Mouse (Mus musculus): ENCODE measurements around the gene Atg5.
"Not testable (repeated sequence)": the region's sequence is repeated elsewhere in the genome, so short reads cannot be mapped to it uniquely, and the experiment has no call there.

Gene Atg5

DNA sequence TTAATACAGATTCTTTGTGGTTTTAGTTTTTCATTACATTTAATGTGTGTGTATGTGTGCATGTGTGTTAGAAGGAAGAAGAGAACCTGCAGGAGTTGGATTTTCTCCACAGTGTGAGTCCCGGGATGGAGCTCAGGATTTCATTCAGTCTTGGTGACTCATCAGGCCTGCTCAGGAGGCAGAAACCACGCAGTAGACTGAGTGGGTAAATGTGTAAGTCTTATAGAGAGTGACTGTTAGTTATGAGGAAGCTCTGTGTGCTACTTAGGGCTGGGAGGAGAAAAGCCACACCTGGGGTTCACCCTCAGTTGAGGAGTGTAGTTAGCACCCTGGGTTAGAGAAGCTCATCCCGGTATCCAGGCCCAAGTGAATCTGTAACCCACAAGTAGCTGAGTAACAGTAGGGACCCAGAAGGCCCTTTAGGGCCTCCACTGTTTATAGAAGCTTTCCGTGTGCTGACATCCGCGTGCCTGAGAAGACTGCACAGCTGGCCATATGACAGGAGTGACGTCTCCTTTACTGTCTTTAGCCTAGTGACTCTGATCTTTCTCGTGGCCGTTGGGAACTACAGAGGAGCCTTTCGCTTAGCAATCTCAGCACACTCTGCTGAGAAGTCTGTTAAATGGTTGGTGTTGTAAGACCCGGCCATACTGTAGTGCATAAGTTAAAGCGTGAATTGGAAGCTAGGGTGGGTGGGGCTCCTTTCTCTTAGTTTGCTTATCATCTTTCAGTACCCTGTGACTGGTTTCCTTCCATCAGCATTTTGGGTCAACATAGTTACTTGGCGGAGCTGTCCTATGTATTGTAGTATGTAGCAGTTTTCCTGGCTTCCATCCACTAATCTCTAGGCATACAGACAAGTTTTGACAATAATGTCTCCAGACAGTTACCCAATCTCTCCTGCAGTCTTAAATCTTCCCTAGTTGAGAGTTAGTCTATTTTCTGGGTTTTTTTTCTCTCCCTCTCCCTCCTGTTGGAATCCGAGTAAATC lies 48.4 kb downstream of the Atg5 start:
- no peak for DNase-seq

- DNase-seq, result peak; percentile 22
Observed at GRCm38 (mm10) chr10:44322166-44322565, 54.0 kb downstream of the Atg5 start.

DNA sequence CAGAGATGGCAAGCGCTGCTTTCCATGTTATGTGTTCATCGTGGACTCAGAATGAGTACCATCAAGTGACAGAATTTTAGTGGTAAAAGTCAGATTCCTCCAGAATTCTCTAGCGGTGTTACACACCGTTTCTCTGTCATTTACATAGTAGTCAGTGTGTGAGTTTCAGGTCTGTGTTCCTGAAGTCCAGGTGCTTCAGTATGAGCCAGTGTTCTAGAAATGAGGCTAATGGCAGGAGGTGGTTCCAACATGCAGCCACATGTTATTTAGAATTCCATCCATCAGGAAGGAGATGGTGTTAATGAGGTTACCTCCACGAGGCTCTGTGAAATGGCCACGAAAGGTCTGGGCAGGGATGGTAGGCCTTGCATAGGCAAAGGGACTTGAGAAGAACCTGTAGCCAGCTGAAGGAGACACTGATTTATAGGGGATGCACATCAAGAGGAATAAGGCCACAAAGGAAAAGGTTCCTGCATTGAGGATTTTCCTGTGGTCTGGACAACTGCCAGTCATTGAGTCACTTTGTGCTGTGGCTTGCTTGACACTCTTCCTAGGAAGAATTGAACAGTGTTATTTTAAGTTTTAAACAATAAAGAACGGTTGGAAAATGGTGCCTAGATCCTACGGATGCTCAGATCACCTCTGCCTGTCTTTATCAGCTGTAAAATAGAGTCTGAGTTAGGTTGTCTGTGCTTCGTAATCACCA lies 55.1 kb downstream of the Atg5 start:
- no peak for DNase-seq

- DNase-seq, result no peak
Observed at GRCm38 (mm10) chr10:44323836-44324235, 55.7 kb downstream of the Atg5 start.

GRCm38 (mm10) chr10:44325551-44326500 lies 57.7 kb downstream of the Atg5 start:
- no peak for DNase-seq

GRCm38 (mm10) chr10:44327057-44327456 lies 58.9 kb downstream of the Atg5 start:
- DNase-seq, result no peak

DNA sequence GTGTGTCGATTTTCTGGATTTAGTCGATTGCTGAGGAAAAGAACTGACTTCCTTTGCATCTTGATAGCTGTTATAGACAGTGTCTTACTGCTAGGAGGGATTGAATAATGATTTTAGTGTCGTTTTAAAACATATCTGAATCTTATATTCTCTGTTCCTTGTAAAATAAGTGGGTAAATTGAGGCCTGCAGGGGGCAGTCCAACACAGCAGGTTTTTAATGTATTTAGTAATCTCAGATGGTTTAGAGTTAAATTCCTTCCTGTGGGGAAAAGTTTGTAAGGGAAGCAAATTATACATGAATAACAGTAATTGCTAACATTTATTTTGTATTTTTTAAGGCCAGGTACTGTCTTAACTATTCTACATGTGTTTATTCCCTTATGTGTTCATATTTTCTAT lies 60.2 kb downstream of the Atg5 start:
- DNase-seq, result peak; percentile 59

GRCm38 (mm10) chr10:44330717-44331116 lies 62.6 kb downstream of the Atg5 start:
- DNase-seq, result no peak

DNA sequence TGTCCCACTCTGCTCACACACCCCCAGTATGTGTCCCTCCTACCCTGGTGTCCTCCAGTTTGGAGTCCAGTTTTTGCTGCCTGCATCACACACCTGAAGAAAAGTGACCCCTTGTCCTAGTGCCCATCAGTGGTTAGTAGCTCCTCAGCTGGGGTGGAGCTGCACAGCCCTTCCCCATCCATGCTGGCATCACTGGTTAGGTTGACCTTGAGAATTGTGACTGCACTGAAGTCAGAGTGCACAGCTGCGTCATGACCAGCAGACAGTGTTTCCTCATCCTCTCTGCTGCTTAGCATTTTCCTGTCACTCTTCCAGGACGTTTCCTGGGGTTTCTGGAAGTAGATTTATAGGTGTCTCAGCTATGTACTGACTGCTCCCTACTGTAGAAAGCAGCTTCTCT lies 63.3 kb downstream of the Atg5 start:
- DNase-seq, result no peak

DNA sequence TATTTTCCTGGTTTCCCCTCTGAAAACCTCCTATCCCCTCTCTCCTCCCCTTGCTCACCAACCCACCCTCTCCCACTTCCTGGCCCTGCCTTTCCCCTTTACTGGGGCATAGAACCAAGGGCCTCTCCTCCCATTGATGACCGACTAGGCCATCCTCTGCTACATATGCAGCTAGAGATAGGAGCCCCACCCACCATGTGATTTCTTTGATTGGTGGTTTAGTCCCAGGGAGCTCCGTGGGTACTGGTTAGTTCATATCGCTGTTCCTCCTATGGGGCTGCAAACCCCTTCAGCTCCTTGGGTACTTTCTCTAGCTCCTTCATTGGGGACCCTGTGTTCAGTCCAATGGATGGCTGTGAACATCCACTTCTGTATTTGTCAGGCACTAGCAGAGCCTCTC lies 64.5 kb downstream of the Atg5 start:
- peak; percentile 75 for DNase-seq

- not testable (repeated sequence) for DNase-seq
Observed at GRCm38 (mm10) chr10:44336641-44337382, 68.7 kb downstream of the Atg5 start.

DNA sequence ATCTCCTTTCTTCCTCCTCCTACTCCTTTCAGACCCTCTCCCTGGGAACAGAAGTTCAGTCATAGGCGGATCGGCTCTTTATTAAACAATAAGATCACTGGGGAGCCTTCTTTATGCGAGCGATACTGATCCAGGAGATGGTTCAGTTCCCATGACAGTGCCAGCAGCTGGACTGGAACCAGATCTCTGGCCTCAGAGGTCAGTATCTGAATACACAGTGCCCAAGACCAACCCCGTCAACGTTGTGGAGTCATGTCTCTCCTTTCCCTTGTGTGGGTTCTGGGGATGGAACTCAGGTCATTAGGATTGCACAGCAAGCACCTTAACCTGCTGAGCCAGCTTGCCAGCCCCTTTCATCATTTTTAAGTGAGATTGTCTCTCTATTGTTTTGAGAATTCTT lies 70.4 kb downstream of the Atg5 start:
- DNase-seq, result no peak

- DNase-seq, result no peak
Observed at GRCm38 (mm10) chr10:44339326-44339725, 71.2 kb downstream of the Atg5 start.

DNA sequence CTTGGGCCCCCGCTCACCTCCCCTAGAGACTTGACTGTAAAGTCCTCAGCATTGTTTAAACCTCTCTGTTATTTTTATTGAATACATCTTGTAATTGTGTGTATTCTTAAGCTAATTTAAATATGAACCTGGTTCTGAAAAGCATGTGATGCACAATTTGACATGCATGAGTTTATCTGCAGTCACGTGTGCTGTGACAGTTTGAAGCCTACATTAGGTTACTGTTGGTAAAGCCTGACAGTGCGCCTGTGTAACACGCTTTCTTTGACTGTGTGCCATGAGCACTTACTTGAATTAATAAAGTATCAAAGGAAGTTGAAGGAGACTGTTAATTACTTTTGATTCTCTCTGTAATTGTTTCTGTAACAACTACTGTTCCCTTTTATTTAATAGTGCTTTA lies 72.8 kb downstream of the Atg5 start:
- no peak for DNase-seq

DNA sequence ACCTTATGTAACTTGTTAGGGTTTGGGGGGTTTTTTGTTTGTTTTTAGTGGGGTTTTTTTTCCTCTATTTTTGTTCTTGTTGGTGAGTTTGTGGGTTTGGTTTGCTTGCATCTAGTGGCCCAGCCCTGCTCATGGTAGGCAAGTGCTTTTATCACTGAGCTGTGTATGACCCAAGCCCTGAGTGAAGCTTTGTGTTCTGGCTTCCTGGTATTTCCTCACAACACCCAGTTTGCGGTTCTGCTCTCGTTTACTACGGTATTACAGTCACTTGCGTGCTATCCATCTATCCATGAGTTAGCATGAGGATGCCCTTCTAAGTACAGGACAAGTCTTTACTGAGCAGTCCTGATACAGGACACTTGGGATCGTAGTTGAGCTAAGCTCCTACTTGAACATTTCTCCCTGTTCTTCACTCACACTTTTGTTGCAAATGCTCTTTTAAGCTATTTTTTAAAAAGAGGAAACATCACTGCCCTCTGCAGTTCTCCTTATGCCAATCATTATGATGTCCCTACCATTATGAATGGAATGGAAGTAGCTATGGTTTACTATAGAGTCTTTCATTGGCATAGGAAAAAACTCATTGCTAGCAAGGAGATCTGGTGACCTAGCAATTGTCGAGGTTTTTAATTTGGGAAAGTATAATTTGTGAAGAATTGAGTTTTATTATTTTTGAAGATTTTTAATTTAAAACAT lies 73.8 kb downstream of the Atg5 start:
- DNase-seq, result no peak

DNA sequence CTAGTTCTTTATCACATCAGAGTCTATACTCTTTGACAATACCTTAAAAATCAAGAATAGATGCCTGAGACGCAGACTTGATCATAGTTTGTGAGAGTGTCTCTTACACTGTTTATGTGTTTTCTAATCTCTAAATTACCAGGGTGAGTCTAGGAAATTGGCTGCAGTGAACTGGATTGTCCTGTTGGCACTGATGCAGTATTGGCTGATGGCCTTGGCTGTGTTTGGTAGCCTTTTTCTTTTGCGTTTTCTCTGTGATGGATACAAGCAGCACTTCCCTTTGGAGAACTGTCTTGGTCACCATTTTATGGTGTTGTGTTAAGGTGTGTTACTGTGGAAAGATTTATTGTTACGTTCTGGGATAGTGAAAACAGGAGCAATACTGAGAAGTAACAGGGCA lies 75.2 kb downstream of the Atg5 start:
- no peak for DNase-seq

DNA sequence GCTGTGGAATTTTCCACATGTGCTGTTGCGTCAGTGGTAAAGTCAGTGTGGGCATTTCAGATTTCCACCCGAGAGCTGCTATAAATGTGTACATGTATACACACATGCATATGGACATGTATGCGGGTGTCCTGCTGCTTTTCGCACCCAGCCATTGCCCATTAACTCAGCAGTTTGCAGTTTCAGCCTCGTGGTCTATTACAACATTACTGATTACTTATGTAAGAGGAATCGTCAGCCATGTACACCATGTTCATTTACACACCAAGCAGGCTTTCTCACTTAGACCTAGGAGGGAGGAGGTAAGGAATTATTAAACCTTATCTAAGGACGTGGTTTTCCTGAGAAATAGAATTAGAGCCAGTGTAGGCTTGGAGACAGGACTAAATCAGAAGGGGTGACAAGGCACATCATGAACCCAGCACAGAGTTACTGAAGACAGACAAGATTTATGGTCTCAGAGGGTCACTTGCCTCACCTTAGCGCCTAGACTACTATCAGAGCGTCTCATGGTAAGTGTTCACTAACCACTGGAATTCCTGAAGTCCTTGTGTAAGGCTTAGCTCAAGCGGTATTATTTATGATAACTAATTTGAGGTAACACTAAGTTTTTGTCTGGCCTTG lies 79.5 kb downstream of the Atg5 start:
- no peak for DNase-seq

- no peak for DNase-seq
Observed at GRCm38 (mm10) chr10:44348474-44349415, 80.6 kb downstream of the Atg5 start.

- DNase-seq, result no peak
Observed at GRCm38 (mm10) chr10:44353467-44353866, 85.3 kb downstream of the Atg5 start.

- DNase-seq, result no peak
Observed at GRCm38 (mm10) chr10:44354393-44354792, 86.2 kb downstream of the Atg5 start.
